Mouse (Mus musculus) cerebellum, adult (tissue): ENCODE data around the gene Nek9.

Experiments used
- ATAC-seq: cut with Nextera tagmentation; 2 replicates; pipeline ENCODE4 v1.9.2; 2017; ENCODE audit warnings: mild to moderate bottlenecking, moderate library complexity, mixed read lengths; ENCODE audit not compliant: insufficient number of reproducible peaks, low FRiP score, low TSS enrichment

Nek9 gene

GRCm38 (mm10) chr12:85339243-85339729 lies at the start of gene Nek9:
Gene Nek9 (minus strand): TSS chr12:85339362.
- ATAC-seq, result peak; percentile 78

- ATAC-seq, result no peak
Observed at GRCm38 (mm10) chr12:85385995-85386375, 46.8 kb upstream of the Nek9 start.

- ATAC-seq, result no peak
Observed at GRCm38 (mm10) chr12:85385329-85385994, 46.3 kb upstream of the Nek9 start.

- no peak for ATAC-seq
Observed at GRCm38 (mm10) chr12:85382761-85383680, 43.9 kb upstream of the Nek9 start.

- no peak for ATAC-seq
Observed at GRCm38 (mm10) chr12:85381570-85381969, 42.4 kb upstream of the Nek9 start.

- ATAC-seq, result no peak
Observed at GRCm38 (mm10) chr12:85380942-85381341, 41.8 kb upstream of the Nek9 start.

GRCm38 (mm10) chr12:85380308-85380707 lies 41.1 kb upstream of the Nek9 start:
- ATAC-seq, result no peak

- no peak for ATAC-seq
Observed at GRCm38 (mm10) chr12:85378271-85378670, 39.1 kb upstream of the Nek9 start.

GRCm38 (mm10) chr12:85374561-85375272 lies 35.6 kb upstream of the Nek9 start, which contains the start of gene Tmed10:
Gene Tmed10 (minus strand): TSS chr12:85374847.
- peak; percentile 97 for ATAC-seq

- ATAC-seq, result peak; percentile 59
Observed at GRCm38 (mm10) chr12:85373591-85374560, 34.7 kb upstream of the Nek9 start.

- ATAC-seq, result no peak
Observed at GRCm38 (mm10) chr12:85372068-85372665, 33.0 kb upstream of the Nek9 start.

GRCm38 (mm10) chr12:85368441-85369063 lies 29.4 kb upstream of the Nek9 start:
- ATAC-seq, result no peak

- ATAC-seq, result no peak
Observed at GRCm38 (mm10) chr12:85366271-85366670, 27.1 kb upstream of the Nek9 start.

- no peak for ATAC-seq
Observed at GRCm38 (mm10) chr12:85362510-85362909, 23.3 kb upstream of the Nek9 start.

- ATAC-seq, result no peak
Observed at GRCm38 (mm10) chr12:85361580-85361979, 22.4 kb upstream of the Nek9 start.

GRCm38 (mm10) chr12:85361165-85361564 lies 22.0 kb upstream of the Nek9 start:
- ATAC-seq, result no peak

- no peak for ATAC-seq
Observed at GRCm38 (mm10) chr12:85354061-85354460, 14.9 kb upstream of the Nek9 start.

- ATAC-seq, result no peak
Observed at GRCm38 (mm10) chr12:85350407-85351232, 11.5 kb upstream of the Nek9 start.
